Mouse (Mus musculus): Measurements from ENCODE around the gene Fbxo34. TPM values are rescaled to one million over a fixed set of nuclear protein-coding genes. Genes with fewer than 3 reads are reported as not detected.

Fbxo34 gene
- total and polyA plus RNA-seq, 3 experiments: 17.9 to 27.5 (median 20.6) TPM

GRCm38 (mm10) chr14:47474571-47475254 is 24.5 kb downstream of the Fbxo34 start:
- TF ChIP-seq GATA2 (IDR thresholded peaks at IDR 0.05; ENCODE audit: borderline replicate concordance, low read depth, low read length): no peak
- Histone ChIP-seq H3K4me3 (ENCODE audit: low read depth, low read length) (no peak overlapping the region; the same call in 1 of the 2 replicates), H3K36me3 (replicated peaks) (peaks cover 40% of the 10 kb centered on the region), H3K9me3 (replicated peaks) (no peaks in the 10 kb centered on the region), H3K27me3 (ENCODE audit: insufficient read depth, low read length) (0 out of 2 replicates have a peak, but pooled peaks cover 2% of the 10 kb centered on the region), H3K4me1 (ENCODE audit: insufficient read depth, low read depth, low read length) (peaks cover 34% of the 10 kb centered on the region)
- DNase-seq (ENCODE audit: low spot score): no peak
- ATAC-seq (ENCODE audit: extremely low read depth, insufficient number of reproducible peaks, low FRiP score, poor library complexity, severe bottlenecking): no peak

- ATAC-seq (ENCODE audit: extremely low read depth, insufficient number of reproducible peaks, low FRiP score, poor library complexity, severe bottlenecking): no peak
- TF ChIP-seq POLR2AphosphoS5 (IDR thresholded peaks at IDR 0.05; ENCODE audit: insufficient replicate concordance, low read depth, low read length): no peak
- no peak for TF ChIP-seq TAL1 (conservative IDR thresholded peaks at IDR 0.05; ENCODE audit: low read depth, low read length)
- no peak for TF ChIP-seq GATA1 (IDR thresholded peaks at IDR 0.05; ENCODE audit: borderline replicate concordance, low read length)
- TF ChIP-seq GATA2 (IDR thresholded peaks at IDR 0.05; ENCODE audit: borderline replicate concordance, low read depth, low read length): no peak
- no peak for TF ChIP-seq CTCF (IDR thresholded peaks at IDR 0.05; ENCODE audit: low read depth, low read length)
- no peak for DNase-seq (ENCODE audit: low spot score)
- H3K9me3 ChIP-seq (replicated peaks): no peaks in the 10 kb centered on the region
- no peak overlapping the region for H3K4me3 ChIP-seq (ENCODE audit: low read depth, low read length)
- H3K36me3 ChIP-seq (replicated peaks): peaks cover 40% of the 10 kb centered on the region
- H3K27me3 ChIP-seq (ENCODE audit: insufficient read depth, low read length): no peaks in the 10 kb centered on the region
- H3K4me1 ChIP-seq (ENCODE audit: insufficient read depth, low read depth, low read length): peaks cover 34% of the 10 kb centered on the region
These were observed 26.0 kb downstream of the Fbxo34 start for GRCm38 (mm10) chr14:47476266-47476665.

GRCm38 (mm10) chr14:47477711-47478110 is 27.5 kb downstream of the Fbxo34 start:
- ATAC-seq (ENCODE audit: extremely low read depth, insufficient number of reproducible peaks, low FRiP score, poor library complexity, severe bottlenecking) (no peak), DNase-seq (ENCODE audit: low spot score) (no peak)
- no peak for TF ChIP-seq POLR2AphosphoS5 (IDR thresholded peaks at IDR 0.05; ENCODE audit: insufficient replicate concordance, low read depth, low read length)
- no peak for TF ChIP-seq CTCF (IDR thresholded peaks at IDR 0.05; ENCODE audit: low read depth, low read length)
- TF ChIP-seq GATA1 (IDR thresholded peaks at IDR 0.05; ENCODE audit: borderline replicate concordance, low read length): no peak
- TF ChIP-seq TAL1 (conservative IDR thresholded peaks at IDR 0.05; ENCODE audit: low read depth, low read length): no peak
- TF ChIP-seq GATA2 (IDR thresholded peaks at IDR 0.05; ENCODE audit: borderline replicate concordance, low read depth, low read length): no peak
- Histone ChIP-seq H3K9me3 (replicated peaks) (no peaks in the 10 kb centered on the region), H3K4me3 (ENCODE audit: low read depth, low read length) (no peak overlapping the region), H3K4me1 (ENCODE audit: insufficient read depth, low read depth, low read length) (peaks cover 41% of the 10 kb centered on the region), H3K36me3 (replicated peaks) (peaks cover 45% of the 10 kb centered on the region), H3K27me3 (ENCODE audit: insufficient read depth, low read length) (no peaks in the 10 kb centered on the region)

GRCm38 (mm10) chr14:47482200-47482599 is 32.0 kb downstream of the Fbxo34 start:
- Histone ChIP-seq H3K4me1 (ENCODE audit: insufficient read depth, low read depth, low read length) (peaks cover 32% of the 10 kb centered on the region), H3K36me3 (replicated peaks) (peaks cover 48% of the 10 kb centered on the region), H3K4me3 (ENCODE audit: low read depth, low read length) (peak overlapping the region; percentile 36; the same call in 1 of the 2 replicates), H3K9me3 (replicated peaks) (no peaks in the 10 kb centered on the region), H3K27me3 (ENCODE audit: insufficient read depth, low read length) (no peaks in the 10 kb centered on the region)
- ATAC-seq (ENCODE audit: extremely low read depth, insufficient number of reproducible peaks, low FRiP score, poor library complexity, severe bottlenecking): no peak
- TF ChIP-seq TAL1 (conservative IDR thresholded peaks at IDR 0.05; ENCODE audit: low read depth, low read length) (no peak), POLR2AphosphoS5 (IDR thresholded peaks at IDR 0.05; ENCODE audit: insufficient replicate concordance, low read depth, low read length) (no peak), GATA1 (IDR thresholded peaks at IDR 0.05; ENCODE audit: borderline replicate concordance, low read length) (no peak), CTCF (IDR thresholded peaks at IDR 0.05; ENCODE audit: low read depth, low read length) (no peak), GATA2 (IDR thresholded peaks at IDR 0.05; ENCODE audit: borderline replicate concordance, low read depth, low read length) (no peak)
- DNase-seq (ENCODE audit: low spot score): no peak

GRCm38 (mm10) chr14:47483099-47483498 is 32.9 kb downstream of the Fbxo34 start:
- peaks cover 46% of the 10 kb centered on the region for H3K36me3 ChIP-seq (replicated peaks)
- no peaks in the 10 kb centered on the region for H3K9me3 ChIP-seq (replicated peaks)
- no peak for TF ChIP-seq GATA2 (IDR thresholded peaks at IDR 0.05; ENCODE audit: borderline replicate concordance, low read depth, low read length)
- no peak for TF ChIP-seq CTCF (IDR thresholded peaks at IDR 0.05; ENCODE audit: low read depth, low read length)
- TF ChIP-seq GATA1 (IDR thresholded peaks at IDR 0.05; ENCODE audit: borderline replicate concordance, low read length): no peak
- no peak for TF ChIP-seq POLR2AphosphoS5 (IDR thresholded peaks at IDR 0.05; ENCODE audit: insufficient replicate concordance, low read depth, low read length)
- ATAC-seq (ENCODE audit: extremely low read depth, insufficient number of reproducible peaks, low FRiP score, poor library complexity, severe bottlenecking): no peak
- 0 out of 2 replicates have a peak overlapping the region, but pooled peaks have one; percentile 12 for H3K4me3 ChIP-seq (ENCODE audit: low read depth, low read length)
- DNase-seq (ENCODE audit: low spot score): no peak
- peaks cover 32% of the 10 kb centered on the region for H3K4me1 ChIP-seq (ENCODE audit: insufficient read depth, low read depth, low read length)
- H3K27me3 ChIP-seq (ENCODE audit: insufficient read depth, low read length): no peaks in the 10 kb centered on the region

GRCm38 (mm10) chr14:47488732-47489131 is 38.5 kb downstream of the Fbxo34 start:
- ATAC-seq (ENCODE audit: extremely low read depth, insufficient number of reproducible peaks, low FRiP score, poor library complexity, severe bottlenecking) (no peak), DNase-seq (ENCODE audit: low spot score) (no peak)
- Histone ChIP-seq H3K36me3 (replicated peaks) (peaks cover 45% of the 10 kb centered on the region), H3K4me3 (ENCODE audit: low read depth, low read length) (no peak overlapping the region), H3K9me3 (replicated peaks) (no peaks in the 10 kb centered on the region), H3K4me1 (ENCODE audit: insufficient read depth, low read depth, low read length) (peaks cover 24% of the 10 kb centered on the region), H3K27me3 (ENCODE audit: insufficient read depth, low read length) (no peaks in the 10 kb centered on the region)
- TF ChIP-seq CTCF (IDR thresholded peaks at IDR 0.05; ENCODE audit: low read depth, low read length) (no peak), POLR2AphosphoS5 (IDR thresholded peaks at IDR 0.05; ENCODE audit: insufficient replicate concordance, low read depth, low read length) (no peak), GATA1 (IDR thresholded peaks at IDR 0.05; ENCODE audit: borderline replicate concordance, low read length) (no peak), TAL1 (conservative IDR thresholded peaks at IDR 0.05; ENCODE audit: low read depth, low read length) (no peak), GATA2 (IDR thresholded peaks at IDR 0.05; ENCODE audit: borderline replicate concordance, low read depth, low read length) (no peak)
